Mouse (Mus musculus) lung, postnatal 10 days (tissue): ENCODE data around the gene Chl1.

ENCODE experiments used
- DNase-seq: peaks from one replicate; pipeline ENCODE4 v3.0.0; 2021

The Chl1 gene

GRCm38 (mm10) chr6:103510392-103511289 is at the start of gene Chl1:
TSS of gene Chl1 (plus strand) at chr6:103510586.
- peak; percentile 15 for DNase-seq

DNA sequence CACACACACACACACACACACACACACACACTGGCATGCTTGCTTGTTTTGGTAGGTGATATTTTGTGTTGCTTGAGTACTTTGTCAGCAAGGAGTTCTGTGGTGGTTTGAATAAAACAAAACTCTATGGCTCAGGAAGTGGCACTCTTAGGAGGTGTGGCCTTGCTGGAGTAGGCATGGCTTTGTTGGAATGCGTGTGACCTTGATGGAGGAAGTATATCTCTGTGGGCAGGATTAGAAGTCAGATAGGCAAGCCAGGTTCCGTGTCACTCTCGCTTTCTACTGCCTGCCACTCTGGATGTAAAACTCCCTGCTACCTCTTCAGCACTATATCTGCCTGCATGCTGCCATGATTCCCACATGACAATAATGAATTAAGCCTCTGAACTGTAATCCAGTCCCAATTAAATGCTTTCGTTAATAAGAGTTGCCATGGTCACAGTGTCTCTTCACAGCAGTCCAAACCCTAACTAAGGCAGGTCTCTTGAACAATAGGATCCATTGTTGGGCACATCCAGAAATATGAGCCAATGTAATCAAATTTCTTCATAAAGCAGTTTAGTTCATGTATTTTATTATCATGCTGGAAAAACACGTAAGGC is 44.8 kb upstream of the Chl1 start:
- DNase-seq, result no peak

- no peak for DNase-seq
Observed at GRCm38 (mm10) chr6:103473316-103473715, 37.1 kb upstream of the Chl1 start.

- DNase-seq, result no peak
Observed at GRCm38 (mm10) chr6:103487199-103487598, 23.2 kb upstream of the Chl1 start.

DNA sequence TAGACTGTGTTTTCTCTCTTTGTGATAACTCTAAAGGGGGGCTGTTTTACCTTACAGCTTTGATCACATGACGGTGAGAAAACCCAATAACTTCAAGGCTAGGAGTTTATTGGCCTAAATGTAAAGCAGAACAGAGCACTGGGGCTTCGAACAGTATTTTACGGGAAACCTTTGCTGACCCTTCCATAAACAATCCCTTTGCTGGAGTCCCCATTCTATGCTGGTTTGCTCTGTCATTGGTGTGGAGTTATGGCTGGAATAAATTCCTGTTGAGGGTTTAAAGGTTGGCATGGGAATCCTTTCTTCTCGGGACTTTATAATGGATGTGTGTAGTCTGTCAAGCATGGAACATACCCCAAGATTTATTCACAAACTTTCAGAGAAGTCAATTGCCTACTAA is 12.0 kb upstream of the Chl1 start:
- no peak for DNase-seq

DNA sequence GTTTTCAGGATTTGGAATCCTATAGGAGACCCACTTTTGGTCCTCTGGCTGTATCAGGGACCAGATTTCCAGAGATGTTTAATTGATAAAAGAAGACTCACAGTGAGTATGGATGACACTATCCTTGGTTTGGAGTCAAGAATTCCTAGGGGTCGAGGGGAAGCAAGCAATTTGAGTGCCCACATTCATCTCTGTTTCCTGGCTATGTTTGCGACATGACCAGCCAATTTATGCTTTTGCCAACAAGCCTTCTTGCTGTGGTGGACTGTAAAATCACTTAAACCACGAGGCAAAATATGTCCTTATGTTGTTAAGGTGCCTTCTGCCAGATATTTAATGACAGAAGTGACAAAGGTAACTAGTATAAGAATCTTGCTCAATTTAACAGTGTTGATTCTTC is 6.3 kb upstream of the Chl1 start:
- DNase-seq, result no peak

DNA sequence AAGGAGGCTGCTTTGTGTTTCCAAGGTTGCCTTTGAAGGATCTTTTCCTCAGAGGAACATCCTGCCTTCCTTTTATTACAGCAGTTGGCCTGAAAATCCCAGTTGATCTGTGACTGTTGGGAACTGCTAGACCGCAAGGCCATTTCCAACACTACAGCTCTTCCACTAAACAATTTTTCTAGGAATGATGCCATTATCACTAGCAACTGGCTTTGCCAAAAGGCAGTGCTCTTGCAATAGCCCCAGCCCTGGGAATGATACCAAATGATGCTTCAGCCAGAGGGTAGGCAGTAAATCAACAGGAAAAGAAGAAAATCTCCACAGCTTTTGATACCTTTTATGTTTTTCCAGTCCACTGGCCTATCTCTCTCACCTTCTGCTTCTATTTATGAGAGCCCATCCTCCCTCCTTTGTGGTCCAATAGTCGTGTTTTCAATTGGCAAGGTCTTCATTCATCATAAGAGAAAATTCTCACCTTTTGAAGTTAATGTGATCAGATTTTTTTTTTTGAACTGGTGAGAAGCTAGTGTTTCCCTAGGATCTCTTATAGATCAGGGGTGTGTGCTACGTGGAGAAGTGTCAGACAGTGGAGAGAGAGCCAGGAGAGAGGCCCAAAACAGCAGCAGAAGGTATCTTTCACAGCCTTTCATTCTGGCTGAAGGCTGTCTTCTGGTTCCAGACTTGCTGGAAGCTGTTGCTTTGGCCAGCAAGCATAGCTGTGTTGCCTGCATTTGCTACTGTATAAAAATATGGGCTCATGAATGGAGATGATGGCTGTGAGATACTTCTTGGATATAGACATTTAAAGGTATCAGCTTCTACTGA is 2.4 kb upstream of the Chl1 start:
- DNase-seq, result peak; percentile 35

DNA sequence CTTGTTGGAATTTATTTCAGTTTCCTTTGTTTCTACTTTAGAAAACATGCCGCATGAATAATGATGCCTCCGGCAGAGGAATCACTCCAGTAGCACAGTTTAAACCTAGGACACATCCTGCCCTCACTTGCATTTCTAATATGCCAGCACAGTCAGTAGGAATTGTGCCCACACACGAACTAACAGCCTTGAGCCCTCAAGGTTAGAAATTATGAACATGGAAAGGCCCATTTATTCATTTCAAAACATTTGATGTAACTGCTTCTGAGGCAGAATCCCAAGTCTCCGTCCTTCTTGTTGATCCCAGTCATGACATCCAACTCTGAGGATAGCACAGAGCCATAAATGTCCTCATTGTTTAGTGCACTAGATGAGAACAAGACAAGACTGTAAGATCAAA is 790 bp upstream of the Chl1 start:
- no peak for DNase-seq

DNA sequence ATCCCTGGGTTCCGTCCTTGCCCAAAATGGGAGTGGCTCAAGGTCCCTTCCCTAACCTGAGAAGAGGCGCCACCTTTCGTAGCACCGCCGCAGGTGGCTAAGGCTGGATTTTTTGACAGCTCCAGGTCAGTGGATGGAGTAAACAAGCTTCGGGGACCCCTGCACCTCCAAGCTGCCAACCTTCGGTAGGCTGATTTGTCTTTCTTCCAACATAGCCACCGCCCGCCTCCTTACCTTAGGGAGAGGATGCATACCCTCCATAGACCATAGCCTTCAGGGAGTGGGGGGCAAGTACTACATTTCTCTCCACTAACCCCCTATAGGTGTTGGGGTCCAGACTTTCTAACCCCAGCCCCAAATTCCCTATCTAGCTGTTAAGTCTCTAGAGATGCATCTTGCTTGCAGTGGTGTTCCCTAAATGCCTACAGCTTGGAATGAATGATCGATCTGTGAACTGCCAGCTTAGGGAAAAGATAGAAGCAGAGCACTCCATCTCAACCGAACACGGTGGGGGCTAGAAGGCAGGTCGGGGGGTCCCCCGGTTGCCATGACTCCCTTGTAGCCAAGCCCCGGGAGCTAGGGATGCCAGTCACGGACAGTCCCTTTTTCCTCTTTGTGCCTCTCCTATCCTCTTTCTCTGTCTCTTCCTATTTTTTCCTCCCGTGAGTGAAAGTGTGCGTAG is 1.0 kb downstream of the Chl1 start:
- no peak for DNase-seq

- no peak for DNase-seq
Observed at GRCm38 (mm10) chr6:103511972-103512565, 1.7 kb downstream of the Chl1 start.

- DNase-seq, result no peak
Observed at GRCm38 (mm10) chr6:103512911-103513321, 2.5 kb downstream of the Chl1 start.

DNA sequence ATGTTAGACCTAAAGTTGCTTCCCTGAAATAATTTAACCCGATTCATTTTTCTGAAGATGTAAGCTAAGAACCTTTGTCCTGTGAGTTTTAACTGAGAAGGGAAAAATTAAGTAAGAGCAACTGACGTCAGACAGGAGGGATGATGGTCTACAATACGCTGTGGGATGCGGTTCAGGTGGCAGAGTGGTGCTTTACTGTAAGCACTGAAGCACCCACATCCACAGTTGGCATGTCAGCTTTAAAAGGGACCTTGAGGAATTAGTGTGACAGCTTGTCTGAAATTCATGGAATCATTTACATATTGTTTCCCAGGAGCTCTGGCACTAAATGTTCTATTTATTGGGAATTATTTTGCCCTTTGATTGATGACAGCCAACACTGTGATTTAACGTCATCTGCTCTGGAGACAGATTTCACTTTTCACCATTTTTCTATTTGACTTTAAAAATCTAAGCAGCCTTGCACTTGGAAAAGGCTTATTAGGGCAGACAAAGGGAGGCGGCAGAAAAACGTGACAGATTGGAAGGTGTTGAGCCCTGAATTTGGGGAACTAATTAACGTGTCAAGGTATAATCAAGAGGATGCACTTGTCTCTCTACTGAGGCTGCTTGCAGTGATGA is 3.3 kb downstream of the Chl1 start:
- DNase-seq, result no peak

- no peak for DNase-seq
Observed at GRCm38 (mm10) chr6:103514346-103514745, 4.0 kb downstream of the Chl1 start.

- no peak for DNase-seq
Observed at GRCm38 (mm10) chr6:103514756-103515155, 4.4 kb downstream of the Chl1 start.

DNA sequence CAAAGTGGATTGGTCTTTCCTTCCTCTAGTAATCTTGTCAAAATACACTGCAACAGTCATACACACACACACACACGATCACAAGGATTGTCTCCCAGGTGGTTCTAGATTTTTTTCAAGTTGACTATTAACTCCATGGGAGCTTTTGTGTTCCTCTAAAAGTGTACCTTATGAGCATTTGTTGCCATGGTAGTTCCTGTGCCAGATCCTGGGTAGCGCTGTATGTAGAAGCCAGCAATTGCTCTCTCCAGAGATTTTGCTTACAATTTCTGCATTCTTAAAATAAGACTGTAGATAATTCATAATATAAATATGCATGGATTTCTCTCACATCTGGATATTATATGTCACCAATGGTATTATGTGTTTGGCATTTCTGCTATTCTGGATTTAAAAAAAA is 9.2 kb downstream of the Chl1 start:
- no peak for DNase-seq

GRCm38 (mm10) chr6:103525326-103526024 is 15.1 kb downstream of the Chl1 start:
- DNase-seq, result no peak

DNA sequence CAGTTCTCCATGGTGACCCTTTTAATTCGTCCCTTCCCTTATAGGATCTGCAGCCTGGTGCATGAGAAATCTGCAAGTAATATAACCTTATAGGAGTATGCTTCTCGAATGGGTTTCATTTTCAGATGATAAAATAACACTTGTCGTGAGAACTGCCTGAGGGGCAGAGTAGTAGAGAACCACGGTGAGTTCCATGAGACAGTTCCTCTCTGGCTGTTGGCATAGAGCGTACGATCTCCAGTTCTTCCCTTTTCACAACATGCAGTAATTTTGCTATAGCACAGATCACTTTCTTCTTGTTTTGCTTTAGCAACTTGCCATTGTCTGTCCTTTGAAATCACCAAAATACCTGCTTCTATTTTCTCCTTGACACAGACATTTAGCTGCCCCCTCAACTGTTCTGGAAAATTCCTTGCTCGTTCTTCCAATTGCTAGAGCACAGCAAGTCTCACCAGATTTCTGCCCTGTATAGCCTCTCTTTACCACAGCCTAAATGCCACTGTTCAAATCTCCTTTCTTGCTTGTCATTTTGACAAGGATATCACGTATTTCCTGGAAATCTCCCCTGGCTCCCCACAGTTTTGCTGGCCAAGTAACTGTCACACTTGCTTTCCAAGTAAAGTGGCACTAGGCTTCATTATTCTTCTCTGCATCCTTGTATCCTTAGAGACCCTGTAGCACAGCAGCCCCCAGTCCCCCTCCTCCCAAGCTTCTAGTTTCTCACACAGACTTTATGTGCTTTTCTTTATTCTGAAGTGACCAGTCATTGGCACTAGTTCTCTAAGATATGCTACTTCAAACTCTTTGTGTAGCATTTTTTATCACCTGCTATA is 16.8 kb downstream of the Chl1 start:
- DNase-seq, result no peak

- no peak for DNase-seq
Observed at GRCm38 (mm10) chr6:103533048-103533447, 22.7 kb downstream of the Chl1 start.

GRCm38 (mm10) chr6:103534027-103534426 is 23.6 kb downstream of the Chl1 start:
- DNase-seq, result no peak

- DNase-seq, result no peak
Observed at GRCm38 (mm10) chr6:103542576-103542975, 32.2 kb downstream of the Chl1 start.
